Mouse (Mus musculus): Measurements from ENCODE around the gene Ppm1h. TPM values are rescaled to one million over a fixed set of nuclear protein-coding genes. Genes with fewer than 3 reads are reported as not detected.

Gene Ppm1h
- polyA plus RNA-seq, 1 experiment from 2014 or later, result 10.4 TPM

DNA sequence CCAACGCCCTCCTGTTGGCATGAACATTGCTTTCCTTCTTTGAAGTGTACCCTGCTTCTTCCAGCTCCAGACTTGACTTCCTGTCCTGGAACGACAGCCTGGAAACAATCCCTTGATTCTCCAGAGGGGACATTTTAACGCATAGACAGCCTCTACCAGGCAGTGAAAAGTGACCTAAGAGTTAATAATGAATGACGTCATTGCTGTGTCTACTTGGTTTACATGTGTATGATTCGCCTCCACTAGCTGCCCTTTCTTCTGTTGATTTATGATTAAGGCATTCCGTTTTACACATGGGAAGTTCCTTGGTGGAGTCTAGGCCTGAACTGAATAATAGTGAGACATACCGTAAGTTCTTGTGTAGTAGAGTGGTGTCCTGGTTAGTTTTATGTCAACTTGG, 287.9 kb downstream of the Ppm1h start:
- 30% methylated on average over 7 of the region's 7 CpGs for WGBS
- no peaks in the 10 kb centered on the region for H3K27me3 ChIP-seq (replicated peaks; ENCODE audit: insufficient read depth, low read length)
- H3K4me1 ChIP-seq (ENCODE audit: insufficient read depth, low read depth, low read length), result peaks cover 7% of the 10 kb centered on the region; the same call in 1 of the 2 replicates
- no peaks in the 10 kb centered on the region for H3K9me3 ChIP-seq (ENCODE audit: low read length)
- DNase-seq (ENCODE audit: low spot score) (peak; percentile 70), ATAC-seq (peak; percentile 77)
- TF ChIP-seq CTCF (IDR thresholded peaks at IDR 0.05) (no peak), EP300 (IDR thresholded peaks at IDR 0.05) (peak; percentile 66)
- H3K4me3 ChIP-seq (ENCODE audit: low read depth, low read length), result no peak overlapping the region
- no peaks in the 10 kb centered on the region for H3K36me3 ChIP-seq (ENCODE audit: insufficient read depth, low read length)
- no peak overlapping the region for H3K27ac ChIP-seq (ENCODE audit: low read length)
- H3K4me2 ChIP-seq (replicated peaks; ENCODE audit: low read depth, low read length), result no peak overlapping the region
- no peak overlapping the region for H3K9ac ChIP-seq (replicated peaks; ENCODE audit: low read depth)

DNA sequence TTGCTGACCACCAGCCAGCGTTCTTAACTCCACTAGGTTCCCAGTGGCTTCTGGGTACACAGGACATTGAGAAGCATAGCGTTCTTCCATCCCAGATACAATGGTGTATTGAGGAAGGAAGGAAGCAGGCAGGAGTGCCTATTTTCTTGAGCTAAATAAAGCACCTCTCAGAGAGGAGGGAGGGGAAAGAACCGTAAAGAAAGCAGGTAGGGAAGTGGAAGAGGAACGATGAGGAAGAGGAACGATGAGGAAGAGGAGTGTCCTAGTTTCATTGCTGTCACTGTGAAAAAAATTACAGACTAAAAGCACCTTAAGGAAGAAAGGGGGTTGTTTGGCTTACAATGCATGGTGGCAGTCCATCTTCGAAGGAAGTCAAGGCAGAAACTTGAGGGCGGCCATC, 291.6 kb downstream of the Ppm1h start:
- H3K9ac ChIP-seq (replicated peaks; ENCODE audit: low read depth), result no peak overlapping the region
- no peaks in the 10 kb centered on the region for H3K9me3 ChIP-seq (ENCODE audit: low read length)
- H3K27ac ChIP-seq (ENCODE audit: low read length), result no peak overlapping the region
- 0 out of 2 replicates have a peak, but pooled peaks cover 4% of the 10 kb centered on the region for H3K4me1 ChIP-seq (ENCODE audit: insufficient read depth, low read depth, low read length)
- H3K27me3 ChIP-seq (replicated peaks; ENCODE audit: insufficient read depth, low read length), result no peaks in the 10 kb centered on the region
- DNase-seq (ENCODE audit: low spot score) (no peak), ATAC-seq (no peak)
- no peak for TF ChIP-seq EP300 (IDR thresholded peaks at IDR 0.05)
- TF ChIP-seq CTCF (IDR thresholded peaks at IDR 0.05), result no peak
- H3K4me3 ChIP-seq (ENCODE audit: low read depth, low read length), result no peak overlapping the region
- H3K4me2 ChIP-seq (replicated peaks; ENCODE audit: low read depth, low read length), result no peak overlapping the region
- 64% methylated on average over 7 of the region's 7 CpGs for WGBS
- no peaks in the 10 kb centered on the region for H3K36me3 ChIP-seq (ENCODE audit: insufficient read depth, low read length)

DNA sequence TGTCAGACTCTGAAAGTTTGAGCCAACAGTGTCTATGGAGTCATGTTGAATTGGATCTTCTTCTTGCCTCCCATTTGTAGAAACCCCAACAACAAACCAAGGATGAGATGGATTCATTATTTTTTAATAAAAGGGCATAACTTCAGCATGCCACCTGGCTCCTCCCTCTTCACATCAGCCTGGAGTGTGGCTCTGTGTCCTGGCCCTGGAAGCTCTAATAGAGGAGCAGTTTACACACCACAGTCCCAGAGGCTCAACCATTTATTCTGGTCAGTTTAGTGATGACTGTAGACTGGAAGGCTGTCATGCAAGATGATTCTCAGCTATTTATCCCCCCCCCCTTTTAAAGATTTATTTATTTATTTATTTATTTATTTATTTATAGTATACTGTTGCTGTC, 294.7 kb downstream of the Ppm1h start:
- H3K27me3 ChIP-seq (replicated peaks; ENCODE audit: insufficient read depth, low read length), result no peaks in the 10 kb centered on the region
- H3K4me1 ChIP-seq (ENCODE audit: insufficient read depth, low read depth, low read length), result no peaks in the 10 kb centered on the region
- no peak overlapping the region for H3K27ac ChIP-seq (ENCODE audit: low read length)
- no peak overlapping the region for H3K4me2 ChIP-seq (replicated peaks; ENCODE audit: low read depth, low read length)
- DNase-seq (ENCODE audit: low spot score), result no peak
- H3K9me3 ChIP-seq (ENCODE audit: low read length), result no peaks in the 10 kb centered on the region
- no peak for ATAC-seq
- no peak for TF ChIP-seq CTCF (IDR thresholded peaks at IDR 0.05)
- TF ChIP-seq EP300 (IDR thresholded peaks at IDR 0.05), result no peak
- H3K4me3 ChIP-seq (ENCODE audit: low read depth, low read length), result no peak overlapping the region
- H3K36me3 ChIP-seq (ENCODE audit: insufficient read depth, low read length), result no peaks in the 10 kb centered on the region
- H3K9ac ChIP-seq (replicated peaks; ENCODE audit: low read depth), result no peak overlapping the region

DNA sequence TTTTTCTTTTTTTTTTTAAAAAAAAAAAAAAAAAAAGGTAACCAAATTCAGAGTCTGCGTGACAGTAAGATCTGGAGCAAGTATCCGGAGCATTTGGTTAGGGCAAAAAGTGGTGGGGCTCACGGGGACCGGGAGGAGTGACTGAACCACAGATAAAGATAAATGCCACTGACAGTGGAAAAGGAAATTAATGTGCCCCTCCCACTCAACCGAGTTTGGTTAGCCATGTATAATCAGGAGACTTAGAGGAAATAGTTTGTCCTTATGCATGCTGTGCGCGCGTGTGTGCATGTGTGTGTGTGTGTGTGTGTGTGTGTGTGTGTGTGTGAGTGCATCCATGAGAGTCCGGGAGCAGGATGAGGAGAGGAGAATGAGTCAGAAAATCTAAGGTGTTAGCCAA, 297.5 kb downstream of the Ppm1h start:
- Histone ChIP-seq H3K4me3 (ENCODE audit: low read depth, low read length) (no peak overlapping the region), H3K4me1 (ENCODE audit: insufficient read depth, low read depth, low read length) (no peaks in the 10 kb centered on the region), H3K9me3 (ENCODE audit: low read length) (no peaks in the 10 kb centered on the region), H3K36me3 (ENCODE audit: insufficient read depth, low read length) (no peaks in the 10 kb centered on the region), H3K9ac (replicated peaks; ENCODE audit: low read depth) (no peak overlapping the region), H3K27me3 (replicated peaks; ENCODE audit: insufficient read depth, low read length) (no peaks in the 10 kb centered on the region), H3K4me2 (replicated peaks; ENCODE audit: low read depth, low read length) (no peak overlapping the region), H3K27ac (ENCODE audit: low read length) (no peak overlapping the region)
- DNase-seq (ENCODE audit: low spot score) (no peak), ATAC-seq (no peak)
- TF ChIP-seq EP300 (IDR thresholded peaks at IDR 0.05) (no peak), CTCF (IDR thresholded peaks at IDR 0.05) (no peak)
- 65% methylated on average over 9 of the region's 9 CpGs for WGBS

- Histone ChIP-seq H3K36me3 (ENCODE audit: insufficient read depth, low read length) (no peaks in the 10 kb centered on the region), H3K4me1 (ENCODE audit: insufficient read depth, low read depth, low read length) (peaks cover 7% of the 10 kb centered on the region; the same call in 1 of the 2 replicates), H3K27ac (ENCODE audit: low read length) (no peak overlapping the region), H3K9me3 (ENCODE audit: low read length) (no peaks in the 10 kb centered on the region), H3K4me2 (replicated peaks; ENCODE audit: low read depth, low read length) (no peak overlapping the region), H3K4me3 (ENCODE audit: low read depth, low read length) (no peak overlapping the region), H3K27me3 (replicated peaks; ENCODE audit: insufficient read depth, low read length) (no peaks in the 10 kb centered on the region), H3K9ac (replicated peaks; ENCODE audit: low read depth) (no peak overlapping the region)
- DNase-seq (ENCODE audit: low spot score) (no peak), ATAC-seq (0 out of 2 replicates have a peak, but pooled peaks have one; percentile 5)
- TF ChIP-seq EP300 (IDR thresholded peaks at IDR 0.05) (no peak), CTCF (IDR thresholded peaks at IDR 0.05) (no peak)
Measured at GRCm38 (mm10) chr10:122979356-122979755, 300.8 kb downstream of the Ppm1h start.

GRCm38 (mm10) chr10:122980123-122980522, 301.6 kb downstream of the Ppm1h start:
- ATAC-seq, result no peak
- no peak for DNase-seq (ENCODE audit: low spot score)
- TF ChIP-seq EP300 (IDR thresholded peaks at IDR 0.05), result no peak
- no peak for TF ChIP-seq CTCF (IDR thresholded peaks at IDR 0.05)
- H3K27ac ChIP-seq (ENCODE audit: low read length), result no peak overlapping the region
- H3K4me2 ChIP-seq (replicated peaks; ENCODE audit: low read depth, low read length), result no peak overlapping the region
- H3K27me3 ChIP-seq (replicated peaks; ENCODE audit: insufficient read depth, low read length), result no peaks in the 10 kb centered on the region
- 96% methylated on average over 12 of the region's 12 CpGs for WGBS
- H3K9ac ChIP-seq (replicated peaks; ENCODE audit: low read depth), result no peak overlapping the region
- H3K4me1 ChIP-seq (ENCODE audit: insufficient read depth, low read depth, low read length), result peaks cover 7% of the 10 kb centered on the region; the same call in 1 of the 2 replicates
- H3K36me3 ChIP-seq (ENCODE audit: insufficient read depth, low read length), result no peaks in the 10 kb centered on the region
- H3K9me3 ChIP-seq (ENCODE audit: low read length), result no peaks in the 10 kb centered on the region
- H3K4me3 ChIP-seq (ENCODE audit: low read depth, low read length), result no peak overlapping the region

Data from lung, postnatal 0 days (tissue).